Mouse (Mus musculus): ENCODE data around the gene Tmem60.

DNA sequence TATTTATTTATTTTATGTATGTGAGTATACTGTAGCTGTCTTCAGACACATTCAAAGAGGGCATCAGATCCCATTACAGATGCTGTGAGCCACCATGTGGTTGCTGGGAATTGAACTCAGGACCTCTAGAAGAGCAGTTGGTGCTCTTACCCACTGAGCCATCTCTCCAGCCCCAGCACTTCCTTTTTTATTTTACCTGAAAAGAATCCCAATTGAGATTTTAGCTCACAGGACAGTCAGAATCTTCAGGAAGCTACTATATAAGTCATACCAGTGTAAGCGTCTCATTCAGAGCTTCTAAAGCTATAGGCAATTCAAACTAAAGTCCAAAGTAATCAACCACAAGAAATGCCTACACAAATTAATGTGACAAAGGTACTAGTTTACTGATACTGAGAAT lies 47.6 kb upstream of the Tmem60 start:
- no peak for TF ChIP-seq CTCF (IDR thresholded peaks at IDR 0.05; ENCODE audit: low read depth)
- no peak for TF ChIP-seq EP300 (optimal IDR thresholded peaks at IDR 0.05)

Measured in stomach, postnatal 0 days (tissue).